23 mouse cellular contexts compared by ENCODE assay signal in the genomic region with DNA sequence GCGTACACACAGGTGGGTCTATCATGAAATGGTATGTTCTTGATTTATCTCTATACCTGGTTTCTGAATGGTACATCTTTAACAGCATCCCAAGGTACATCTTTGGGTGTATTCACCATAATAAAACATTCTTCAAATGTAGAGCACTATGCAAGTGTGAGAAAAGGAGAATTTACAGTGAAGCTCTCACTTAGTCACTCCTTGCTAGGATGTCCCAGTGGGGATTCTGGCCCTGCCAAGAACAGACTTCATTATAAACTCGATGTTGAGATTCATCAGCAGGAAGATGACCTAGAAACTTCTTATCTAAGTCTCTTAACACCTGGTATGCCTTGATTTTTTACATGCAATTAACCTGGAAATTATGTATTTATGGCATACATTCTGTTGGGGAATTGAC.
DNase-seq lines count a peak whose midpoint lies in the region; ATAC-seq lines count a peak whose summit lies in the region.
"Had no signal": no experiment of that assay in that cellular context is flagged by ENCODE, and none has a peak within 500 bp of the region (broad histone marks: within the 10 kb centered on the region; RNA-seq: fewer than 3 reads in every experiment).

No protein-coding gene starts in this region.

- DNase-seq in cerebellum, postnatal 4 days (ENCODE audit: low spot score in 2 of 2) = no peak
- peak; percentile 37 for DNase-seq in left cerebral cortex, postnatal 4 days
- no peak for DNase-seq in left cerebral cortex, postnatal 36 days (ENCODE audit: low spot score in 2 of 2)
- peak; percentile 50 for DNase-seq in cerebellum, adult 8-10 months
- peak; percentile 49 to 75 for DNase-seq in cerebellum, postnatal 25 days
- no peak for DNase-seq in gastrocnemius, postnatal 10 days
- DNase-seq in adrenal gland, adult 2 months = no peak
- DNase-seq: adrenal gland, postnatal 14 days; gastrocnemius, adult 2 months; heart, adult 2 months; heart, postnatal 10 days; kidney, adult 11 months; kidney, postnatal 25 days; lung, adult 18-20 months; lung, postnatal 4 days; retina, postnatal 1 day; right cerebral cortex, postnatal 14 days; thymus, postnatal 25 days had no signal

- 0 out of 2 replicates have a peak, but pooled peaks have one; percentile 32 for ATAC-seq in cerebellum, adult (ENCODE audit: insufficient number of reproducible peaks, low FRiP score, low TSS enrichment)
- ATAC-seq: inflammation-experienced regulatory T-cells, adult 6 months; liver, embryonic 12.5 days; lung, postnatal 0 days; midbrain, embryonic 13.5 days had no signal

- intact Hi-C loops in left cerebral cortex, postnatal 4 days (cut with DNase I) = no loop called here
- intact Hi-C loops in left cerebral cortex, postnatal 36 days (cut with DNase I) = no loop called here

Comparison
In these comparisons a context has a peak if more than half of its experiments do, and no peak if none do; other contexts are left out.
1. DNase-seq: peak in left cerebral cortex, postnatal 4 days (single experiment), cerebellum, adult 8-10 months (single experiment) and cerebellum, postnatal 25 days (2 of 2); none in cerebellum, postnatal 4 days (0 of 2), left cerebral cortex, postnatal 36 days (0 of 2), gastrocnemius, postnatal 10 days (single experiment) and adrenal gland, adult 2 months (single experiment).